In the genomic region with DNA sequence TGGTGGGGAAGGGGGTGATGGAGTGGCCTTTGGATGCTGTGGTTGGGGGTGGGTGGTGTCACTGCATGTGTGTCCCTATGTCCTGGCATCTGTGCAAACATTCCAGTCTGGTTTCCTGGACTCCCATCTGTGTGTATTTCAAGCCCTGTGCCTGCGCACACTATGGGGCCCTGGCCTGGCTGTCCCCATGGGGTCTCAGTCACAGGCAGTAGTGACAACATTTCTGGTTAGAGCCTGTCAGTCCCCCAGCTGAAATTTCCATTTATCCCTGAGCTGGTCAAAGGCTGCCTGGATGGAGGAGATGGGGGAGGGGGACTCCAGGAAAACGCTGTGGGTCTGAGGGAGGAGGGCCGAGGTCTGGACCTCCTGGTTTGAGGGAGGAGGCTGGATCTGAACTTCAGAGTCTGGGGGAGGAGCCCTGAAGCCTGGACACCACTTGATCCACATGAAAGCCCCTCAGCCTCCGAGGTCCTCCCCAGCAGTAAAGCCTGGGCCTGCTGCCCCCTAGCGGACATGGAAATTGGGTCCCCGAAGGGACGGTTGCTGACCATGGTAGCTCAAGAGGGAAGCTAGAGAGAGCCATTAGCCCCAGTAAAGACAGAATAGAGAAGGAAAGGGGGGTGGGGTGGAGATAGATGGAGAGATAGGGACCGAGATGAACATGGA, we compare ENCODE assay signal across 9 mouse cellular contexts. TPM values are rescaled to one million over a fixed set of nuclear protein-coding genes. Genes with fewer than 3 reads are reported as not detected.
DNase-seq lines count a peak whose midpoint lies in the region; ATAC-seq and TF ChIP-seq lines count a peak whose summit lies in the region.
"Had no signal": no experiment of that assay in that cellular context is flagged by ENCODE, and none has a peak within 500 bp of the region (broad histone marks: within the 10 kb centered on the region; RNA-seq: fewer than 3 reads in every experiment).

No protein-coding gene starts in this region.

- H3K27ac ChIP-seq in gastrocnemius, adult 2 months, result no peak overlapping the region
- H3K27ac ChIP-seq in stomach, postnatal 0 days (replicated peaks), result no peak overlapping the region
- H3K27ac ChIP-seq: embryonic facial prominence, embryonic 12.5 days had no signal

- H3K36me3 ChIP-seq in stomach, postnatal 0 days (ENCODE audit: control insufficient read depth, insufficient read depth, low read length), result no peaks in the 10 kb centered on the region
- H3K36me3 ChIP-seq: embryonic facial prominence, embryonic 12.5 days had no signal

- 2% methylated on average over 8 of the region's 8 CpGs for WGBS in stomach, postnatal 0 days

- H3K4me2 ChIP-seq in stomach, postnatal 0 days (replicated peaks; ENCODE audit: low read depth), result no peak overlapping the region
- H3K4me2 ChIP-seq: embryonic facial prominence, embryonic 12.5 days had no signal

- TF ChIP-seq CTCF in gastrocnemius, adult 2 months (IDR thresholded peaks at IDR 0.05), result peak; percentile 82
- TF ChIP-seq CTCF in stomach, postnatal 0 days (IDR thresholded peaks at IDR 0.05; ENCODE audit: low read depth), result peak; percentile 90

- H3K9ac ChIP-seq in stomach, postnatal 0 days (ENCODE audit: low read length), result no peak overlapping the region
- H3K9ac ChIP-seq: embryonic facial prominence, embryonic 12.5 days had no signal

- no peaks in the 10 kb centered on the region for H3K9me3 ChIP-seq in stomach, postnatal 0 days (ENCODE audit: control insufficient read depth, low read length)
- H3K9me3 ChIP-seq: embryonic facial prominence, embryonic 12.5 days had no signal

- DNase-seq in right cerebral cortex, adult 2 months (ENCODE audit: low spot score in 2 of 2), result peak; percentile 57
- no peak for DNase-seq in right cerebral cortex, adult 18-20 months
- DNase-seq in cerebellum, adult 9-10 months, result peak; percentile 71
- DNase-seq in gastrocnemius, adult 2 months, result peak; percentile 72
- DNase-seq in hindlimb bud, embryonic 11.5 days (ENCODE audit: extremely low spot score, low read depth, low spot score), result peak; percentile 67
- DNase-seq in liver, result peak; percentile 74
- peak; percentile 52 to 70 for DNase-seq in monocyte, adult 2 months (ENCODE audit: low read depth in 1 of 2, low spot score in 2 of 2)
- peak; percentile 76 for DNase-seq in stomach, postnatal 0 days (ENCODE audit: low spot score)

- no peaks in the 10 kb centered on the region for H3K4me1 ChIP-seq in stomach, postnatal 0 days (replicated peaks; ENCODE audit: control insufficient read depth, insufficient read depth)

- intact Hi-C loops in gastrocnemius, adult 2 months (cut with DNase I), result no loop called here

- H3K4me3 ChIP-seq in gastrocnemius, adult 2 months, result no peak overlapping the region
- H3K4me3 ChIP-seq in stomach, postnatal 0 days (ENCODE audit: low read depth, low read length), result no peak overlapping the region
- H3K4me3 ChIP-seq: embryonic facial prominence, embryonic 12.5 days had no signal

- peak; percentile 34; the same call in 1 of the 2 replicates for ATAC-seq in stomach, postnatal 0 days (ENCODE audit: low FRiP score, low TSS enrichment)

- H3K27me3 ChIP-seq in stomach, postnatal 0 days (ENCODE audit: control insufficient read depth, insufficient read depth, low read length), result peaks cover 18% of the 10 kb centered on the region

- TF ChIP-seq EP300 in stomach, postnatal 0 days (optimal IDR thresholded peaks at IDR 0.05), result no peak

RNA-seq across cellular contexts. Expression of a gene that starts 5.8 kb away (rescaled TPM):
- total RNA-seq in gastrocnemius, adult 2 months (2021), result not detected
- polyA plus RNA-seq in stomach, postnatal 0 days (2015; fragmentation: Nextera tagmentation; extraction: Ambion mirVana), result not detected in 2 replicates
- polyA plus RNA-seq: embryonic facial prominence, embryonic 12.5 days had no signal

RNA-seq across cellular contexts. Expression of a gene that starts 22.5 kb away (rescaled TPM):
- total RNA-seq in gastrocnemius, adult 2 months (2021), result 100 to 1,000 TPM; 231 to 243 TPM
- polyA plus RNA-seq in stomach, postnatal 0 days (2015; fragmentation: Nextera tagmentation; extraction: Ambion mirVana), result 290 and 293 TPM in 2 replicates

RNA-seq across cellular contexts. Expression of a gene that starts 47.4 kb away (rescaled TPM):
- total RNA-seq in gastrocnemius, adult 2 months (2021), result 10 to 100 TPM; 28.4 to 29.3 TPM
- 45.2 and 49.9 TPM in 2 replicates for polyA plus RNA-seq in stomach, postnatal 0 days (2015; fragmentation: Nextera tagmentation; extraction: Ambion mirVana)

RNA-seq across cellular contexts. Expression of a gene that starts 52.9 kb away (rescaled TPM):
- not detected for total RNA-seq in gastrocnemius, adult 2 months (2021)
- 0.25 and 0.44 TPM in 2 replicates for polyA plus RNA-seq in stomach, postnatal 0 days (2015; fragmentation: Nextera tagmentation; extraction: Ambion mirVana)

RNA-seq across cellular contexts. Expression of a gene that starts 55.7 kb away (rescaled TPM):
- not detected for total RNA-seq in gastrocnemius, adult 2 months (2021)
- polyA plus RNA-seq in stomach, postnatal 0 days (2015; fragmentation: Nextera tagmentation; extraction: Ambion mirVana), result 1.6 and 2.4 TPM in 2 replicates
